Mouse (Mus musculus) heart, postnatal 0 days (tissue): Measurements from ENCODE around the gene Fbxo31.

Source experiments
- CTCF ChIP-seq: IDR thresholded peaks from 2 replicates; pipeline ENCODE4 v1.5.1; 2016; ENCODE audit warnings: antibody characterized with exemption, control low read depth, low read depth
- EP300 ChIP-seq: IDR thresholded peaks from 2 replicates; pipeline ENCODE4 v1.6.1; 2016; ENCODE audit warnings: antibody characterized with exemption, low read depth

- TF ChIP-seq CTCF (no peak), EP300 (no peak)
These were observed 31.3 kb upstream of the Fbxo31 start for GRCm38 (mm10) chr8:121609916-121610315.
